Mouse (Mus musculus) hindbrain, postnatal 0 days (tissue): ENCODE measurements around the gene Hoxd10. TPM values are rescaled to one million over a fixed set of nuclear protein-coding genes. Genes with fewer than 3 reads are reported as not detected.
A peak's percentile ranks its signal among the peaks of the same experiment; 100 is the strongest.

ENCODE experiments used
- ATAC-seq: fragments of 200-750 bp; cut with Nextera tagmentation; 2 replicates; pipeline ENCODE4 v1.8.0; 2017; ENCODE audit warnings: mild to moderate bottlenecking, moderate TSS enrichment, moderate library complexity
- DNase-seq: peaks from one replicate; pipeline ENCODE4 v3.0.0-alpha.2; 2015; ENCODE audit warnings: low spot score
- H3K27ac ChIP-seq: fragments of 300-500 bp; sonication (generic); 2 replicates; pipeline ENCODE4 v1.5.1; 2014; ENCODE audit warnings: mild to moderate bottlenecking
- H3K27me3 ChIP-seq: fragments of 300-500 bp; sonication (generic); 2 replicates; pipeline ENCODE4 v1.6.1; 2014; ENCODE audit warnings: low read length, mixed read lengths; ENCODE audit not compliant: insufficient read depth
- H3K36me3 ChIP-seq: fragments of 300-500 bp; sonication (generic); 2 replicates; pipeline ENCODE4 v1.6.1; 2014; ENCODE audit warnings: low read length, mixed read lengths; ENCODE audit not compliant: insufficient read depth
- H3K4me1 ChIP-seq: fragments of 300-500 bp; sonication (generic); 2 replicates; pipeline ENCODE4 v1.6.1; 2014; ENCODE audit warnings: antibody characterized with exemption, low read length, mixed read lengths; ENCODE audit not compliant: insufficient read depth
- H3K4me2 ChIP-seq: fragments of 300-500 bp; sonication (generic); 2 replicates; pipeline ENCODE4 v1.6.1; 2014; ENCODE audit warnings: low read depth, mild to moderate bottlenecking, low read length, moderate library complexity, mixed read lengths
- H3K4me3 ChIP-seq: fragments of 300-500 bp; sonication (generic); 2 replicates; pipeline ENCODE4 v1.5.1; 2014; ENCODE audit warnings: low read length
- H3K9ac ChIP-seq: fragments of 300-500 bp; sonication (generic); replicated peaks from 2 replicates; pipeline ENCODE4 v1.6.1; 2014; ENCODE audit warnings: mild to moderate bottlenecking, low read length, moderate library complexity, mixed read lengths
- H3K9me3 ChIP-seq: fragments of 300-500 bp; sonication (generic); 2 replicates; pipeline ENCODE4 v1.6.1; 2016; ENCODE audit warnings: low read length, mixed read lengths
- CTCF ChIP-seq: IDR thresholded peaks from 2 replicates; pipeline ENCODE4 v1.5.1; 2016; ENCODE audit warnings: antibody characterized with exemption, control low read depth, low read depth
- WGBS: fragments of 180-500 bp; shearing (Covaris S2); extraction: QIAGEN DNeasy Blood & Tissue Kit; methylation state at CpG from one replicate; pipeline ENCODE4 v1.1.7; 2014; 5-methylcytosine and 5-hydroxymethylcytosine counted together
- polyA plus RNA-seq: library from polyadenylated mRNA; unstranded; fragments of >200 nt; fragmentation: Nextera tagmentation; extraction: Ambion mirVana; gene quantifications from 2 replicates; pipeline ENCODE4 v1.2.1, GENCODE M21; 2015
- total RNA-seq: library from RNA; depleted of rRNA; stranded (reverse); fragments of >200 nt; gene quantifications from 2 replicates; pipeline ENCODE4 v1.2.3, GENCODE M21; 2014

Gene Hoxd10
- total and polyA plus RNA-seq, 2 experiments from 2014 or later: not detected

GRCm38 (mm10) chr2:74667191-74667841 lies 24.4 kb upstream of the Hoxd10 start:
- ATAC-seq: no peak

DNA sequence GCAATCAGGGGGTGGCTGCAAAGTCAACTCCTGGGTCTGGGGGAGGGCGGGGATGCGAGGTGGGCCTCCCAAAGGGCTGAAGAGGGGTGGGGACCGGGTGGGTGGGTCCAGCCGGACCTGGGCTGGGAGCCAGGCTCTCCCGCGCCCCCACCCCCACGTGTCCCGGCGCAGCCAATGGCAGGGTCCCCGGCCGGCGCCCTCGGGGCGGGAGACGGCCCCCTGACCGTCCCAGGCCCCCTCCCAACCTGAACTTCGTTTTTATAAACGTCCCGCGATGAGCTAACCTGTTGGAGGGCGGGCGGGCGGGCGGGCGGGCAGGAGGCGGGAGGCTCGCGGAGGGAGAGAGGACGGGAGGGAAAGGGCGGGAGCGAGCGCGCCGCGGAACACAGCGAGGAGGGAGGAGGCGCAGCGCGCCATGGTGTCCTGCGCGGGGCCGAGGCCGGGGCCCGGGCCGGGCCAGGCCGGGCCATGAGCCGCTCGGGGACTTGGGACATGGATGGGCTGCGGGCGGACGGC lies 23.8 kb upstream of the Hoxd10 start, which contains the start of gene Hoxd13:
Gene Hoxd13 (plus strand): TSS at position 469 of the 516 bp plus-strand sequence.
- Histone ChIP-seq H3K4me3 (peak within 1 kb of the TSS; percentile 23), H3K9ac (no peak within 1 kb of the TSS), H3K4me2 (peak within 1 kb of the TSS; percentile 43), H3K9me3 (no peaks in the 10 kb centered on the region), H3K27ac (no peak within 1 kb of the TSS), H3K4me1 (no peaks in the 10 kb centered on the region), H3K36me3 (no peaks in the 10 kb centered on the region), H3K27me3 (peaks cover 92% of the 10 kb centered on the region)
- ATAC-seq (peak; percentile 39; the same call in 1 of the 2 replicates), DNase-seq (no peak)
- TF ChIP-seq CTCF: no peak
- under 1% methylated on average over 40 of the region's 51 CpGs for WGBS

More at GRCm38 (mm10) chr2:74667191-74667841, 24.4 kb upstream of the Hoxd10 start:
- peaks cover 92% of the 10 kb centered on the region for H3K27me3 ChIP-seq
- WGBS: 2% methylated on average over 36 of the region's 36 CpGs
- DNase-seq: no peak
- TF ChIP-seq CTCF: no peak
- no peak overlapping the region for H3K27ac ChIP-seq
- H3K4me2 ChIP-seq: no peak overlapping the region
- H3K4me1 ChIP-seq: no peaks in the 10 kb centered on the region
- H3K9ac ChIP-seq: no peak overlapping the region
- H3K9me3 ChIP-seq: no peaks in the 10 kb centered on the region
- H3K36me3 ChIP-seq: no peaks in the 10 kb centered on the region
- no peak overlapping the region for H3K4me3 ChIP-seq

DNA sequence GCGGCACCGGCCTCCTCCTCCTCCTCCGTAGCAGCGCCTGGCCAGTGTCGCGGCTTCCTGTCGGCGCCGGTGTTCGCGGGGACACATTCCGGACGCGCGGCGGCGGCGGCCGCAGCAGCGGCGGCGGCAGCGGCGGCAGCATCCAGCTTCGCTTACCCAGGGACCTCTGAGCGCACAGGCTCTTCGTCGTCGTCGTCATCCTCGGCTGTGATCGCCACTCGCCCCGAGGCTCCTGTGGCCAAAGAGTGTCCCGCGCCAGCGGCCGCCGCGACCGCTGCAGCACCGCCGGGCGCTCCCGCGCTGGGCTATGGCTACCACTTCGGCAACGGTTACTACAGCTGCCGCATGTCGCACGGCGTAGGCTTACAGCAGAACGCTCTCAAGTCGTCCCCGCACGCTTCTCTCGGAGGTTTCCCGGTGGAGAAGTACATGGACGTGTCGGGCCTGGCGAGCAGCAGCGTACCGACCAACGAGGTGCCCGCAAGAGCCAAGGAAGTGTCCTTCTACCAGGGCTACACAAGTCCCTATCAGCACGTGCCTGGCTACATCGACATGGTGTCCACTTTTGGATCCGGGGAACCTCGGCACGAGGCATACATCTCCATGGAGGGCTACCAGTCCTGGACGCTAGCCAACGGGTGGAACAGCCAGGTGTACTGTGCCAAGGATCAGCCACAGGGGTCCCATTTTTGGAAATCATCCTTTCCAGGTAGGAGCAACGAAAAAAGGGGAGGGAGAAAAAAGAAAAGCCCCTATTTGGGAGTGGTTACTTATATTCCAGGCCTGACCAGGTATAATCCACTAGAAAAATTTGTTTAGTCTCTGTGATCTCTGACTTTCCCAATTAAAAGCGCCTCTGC lies 23.1 kb upstream of the Hoxd10 start:
- DNase-seq: no peak
- H3K27ac ChIP-seq: no peak overlapping the region
- peaks cover 92% of the 10 kb centered on the region for H3K27me3 ChIP-seq
- ATAC-seq: peak; percentile 38; the same call in 1 of the 2 replicates
- H3K4me2 ChIP-seq: peak overlapping the region; percentile 43
- no peak overlapping the region for H3K9ac ChIP-seq
- H3K9me3 ChIP-seq: no peaks in the 10 kb centered on the region
- peak overlapping the region; percentile 23 for H3K4me3 ChIP-seq
- H3K36me3 ChIP-seq: no peaks in the 10 kb centered on the region
- no peaks in the 10 kb centered on the region for H3K4me1 ChIP-seq
- no peak for TF ChIP-seq CTCF
- WGBS: under 1% methylated on average over 72 of the region's 74 CpGs

GRCm38 (mm10) chr2:74669230-74669578 lies 22.5 kb upstream of the Hoxd10 start:
- no peak overlapping the region for H3K27ac ChIP-seq
- H3K4me3 ChIP-seq: no peak overlapping the region
- no peak overlapping the region for H3K4me2 ChIP-seq
- H3K9me3 ChIP-seq: no peaks in the 10 kb centered on the region
- no peak overlapping the region for H3K9ac ChIP-seq
- WGBS: 2% methylated on average over 3 of the region's 3 CpGs
- H3K4me1 ChIP-seq: no peaks in the 10 kb centered on the region
- no peak for TF ChIP-seq CTCF
- no peaks in the 10 kb centered on the region for H3K36me3 ChIP-seq
- H3K27me3 ChIP-seq: peaks cover 92% of the 10 kb centered on the region
- ATAC-seq: no peak
- no peak for DNase-seq

- no peak overlapping the region for H3K4me2 ChIP-seq
- no peaks in the 10 kb centered on the region for H3K4me1 ChIP-seq
- no peaks in the 10 kb centered on the region for H3K36me3 ChIP-seq
- H3K27ac ChIP-seq: no peak overlapping the region
- peaks cover 92% of the 10 kb centered on the region for H3K27me3 ChIP-seq
- ATAC-seq (no peak), DNase-seq (no peak)
- H3K9ac ChIP-seq: no peak overlapping the region
- H3K4me3 ChIP-seq: no peak overlapping the region
- 3% methylated on average over 14 of the region's 14 CpGs for WGBS
- no peak for TF ChIP-seq CTCF
- no peaks in the 10 kb centered on the region for H3K9me3 ChIP-seq
These were observed 22.0 kb upstream of the Hoxd10 start for GRCm38 (mm10) chr2:74669650-74670235.

DNA sequence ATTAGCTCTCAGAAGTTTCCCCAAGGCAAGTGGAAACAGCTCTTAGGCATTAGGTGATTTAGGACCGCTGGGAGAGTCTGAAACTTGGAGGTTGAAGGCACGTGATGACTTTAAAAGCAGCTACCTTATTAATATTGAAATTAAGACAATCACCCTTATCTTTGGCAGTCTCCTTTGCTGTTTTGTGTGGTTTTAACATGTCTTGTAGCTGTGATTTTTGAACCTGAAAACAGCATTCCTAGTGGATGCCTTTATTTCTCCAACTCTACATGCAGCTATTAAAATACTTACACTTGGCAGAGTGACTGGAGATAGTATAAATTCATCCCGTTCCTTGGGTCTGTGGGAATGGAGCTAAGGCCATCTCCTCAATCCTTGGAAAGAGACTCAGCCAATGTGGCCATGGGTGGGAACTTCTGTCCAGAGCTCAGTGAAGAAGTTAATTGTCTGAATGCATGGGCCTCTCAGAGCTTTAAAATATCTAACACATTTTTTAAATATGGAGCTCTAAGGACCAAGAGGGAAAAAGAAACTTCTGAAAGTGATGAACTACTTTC lies 21.0 kb upstream of the Hoxd10 start:
- ATAC-seq: no peak
- WGBS: 2% methylated on average over 3 of the region's 3 CpGs
- H3K4me1 ChIP-seq: no peaks in the 10 kb centered on the region
- no peak overlapping the region for H3K4me2 ChIP-seq
- no peak overlapping the region for H3K4me3 ChIP-seq
- TF ChIP-seq CTCF: no peak
- no peaks in the 10 kb centered on the region for H3K36me3 ChIP-seq
- H3K27ac ChIP-seq: no peak overlapping the region
- H3K27me3 ChIP-seq: peaks cover 92% of the 10 kb centered on the region
- DNase-seq: no peak
- no peak overlapping the region for H3K9ac ChIP-seq
- no peaks in the 10 kb centered on the region for H3K9me3 ChIP-seq
